Mouse (Mus musculus) bone marrow, adult 2 months (tissue): ENCODE results near the gene Cwf19l1.

Experiments
- CTCF ChIP-seq: fragments of 200-500 bp; IDR thresholded peaks from 2 replicates; pipeline ENCODE4 v1.5.1; 2011; ENCODE audit warnings: low read length, control low read depth; ENCODE audit not compliant: control insufficient read depth, insufficient read depth
- POLR2A ChIP-seq: fragments of 200-500 bp; IDR thresholded peaks from 2 replicates; pipeline ENCODE4 v1.6.1; 2011; ENCODE audit warnings: low read depth, mild to moderate bottlenecking, control low read depth, low read length, borderline replicate concordance; ENCODE audit not compliant: control insufficient read depth

DNA sequence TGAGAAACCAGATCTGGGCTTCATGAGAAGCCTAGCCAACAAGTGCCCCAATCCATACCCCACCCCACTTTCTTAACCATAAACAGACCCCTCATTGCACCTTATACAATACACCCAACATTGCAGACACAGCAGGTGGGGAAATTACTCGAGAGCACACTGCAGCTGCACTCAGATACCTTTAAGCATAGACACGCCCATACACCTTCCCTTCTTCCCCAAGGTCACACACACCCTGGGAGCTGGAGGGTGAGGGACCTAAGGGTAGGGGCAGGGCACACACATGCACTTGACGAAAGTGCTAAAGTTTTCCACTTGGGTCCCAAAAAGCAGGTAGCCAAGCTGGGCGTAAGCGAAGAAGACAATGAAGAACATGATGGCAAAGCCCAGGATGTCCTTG lies 18.1 kb upstream of the Cwf19l1 start:
- TF ChIP-seq POLR2A, result no peak
- TF ChIP-seq CTCF, result no peak
